Mouse (Mus musculus): ENCODE measurements around the gene Ccdc155. TPM values are rescaled to one million over a fixed set of nuclear protein-coding genes. Genes with fewer than 3 reads are reported as not detected.
A peak's percentile ranks its signal among the peaks of the same experiment; 100 is the strongest.

Ccdc155 gene
- polyA plus RNA-seq, 1 experiment from 2014 or later, result 0.90 TPM

- peak; percentile 52 for DNase-seq (ENCODE audit: low spot score)
- Histone ChIP-seq H3K36me3 (ENCODE audit: control insufficient read depth, insufficient read depth, low read length) (peaks cover 21% of the 10 kb centered on the region), H3K4me1 (replicated peaks; ENCODE audit: control insufficient read depth, insufficient read depth, low read length) (peaks cover 21% of the 10 kb centered on the region; the same call in 1 of the 2 replicates), H3K4me2 (ENCODE audit: low read depth, low read length, severe bottlenecking) (no peak overlapping the region), H3K9ac (ENCODE audit: low read length) (no peak overlapping the region), H3K27ac (ENCODE audit: low read depth, low read length) (no peak overlapping the region), H3K9me3 (ENCODE audit: control insufficient read depth, low read length) (no peaks in the 10 kb centered on the region), H3K4me3 (ENCODE audit: low read depth, low read length) (no peak overlapping the region), H3K27me3 (ENCODE audit: control insufficient read depth, insufficient read depth, low read length) (peaks cover 4% of the 10 kb centered on the region; the same call in 1 of the 2 replicates)
- no peak for ATAC-seq (replicated peaks; ENCODE audit: low FRiP score)
- 93% methylated on average over 12 of the region's 12 CpGs for WGBS
Measured at GRCm38 (mm10) chr7:45231192-45231591, 26.5 kb upstream of the Ccdc155 start.

DNA sequence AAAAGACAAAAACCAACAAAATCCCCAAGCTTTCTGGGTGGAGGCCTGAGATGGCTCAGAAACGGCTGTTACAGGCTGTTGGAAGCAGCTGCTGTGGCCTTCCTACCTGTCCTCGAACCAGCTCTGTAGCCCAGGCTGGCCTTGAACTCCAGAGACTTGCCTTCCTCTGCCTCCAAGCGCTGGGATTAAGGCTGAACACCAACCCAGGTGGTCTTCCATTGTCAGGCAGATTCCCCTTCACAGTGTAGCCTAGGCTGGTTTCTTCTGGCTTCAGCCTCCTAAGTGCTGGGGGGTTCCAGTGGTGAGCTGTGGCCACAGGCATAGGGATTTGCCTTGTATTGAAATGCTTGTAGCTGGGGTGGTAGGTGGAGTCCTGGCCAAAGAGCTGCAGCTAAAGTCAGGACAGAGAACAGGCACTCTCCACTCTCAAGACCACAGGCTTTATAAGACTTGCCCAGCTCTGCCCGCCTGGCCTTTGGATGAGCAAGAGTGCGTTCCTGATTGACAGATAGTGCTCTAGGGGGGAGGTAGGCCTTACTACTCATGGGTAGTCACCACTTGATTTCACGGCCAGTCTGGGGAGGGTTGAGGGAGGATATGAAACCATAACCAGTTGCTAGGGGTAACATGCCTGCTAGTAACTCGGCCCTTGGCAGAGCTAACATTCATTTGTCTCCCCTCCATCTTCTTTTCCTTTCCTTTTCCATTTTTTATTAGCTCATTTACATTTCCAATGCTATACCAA, 24.9 kb upstream of the Ccdc155 start:
- no peak overlapping the region for H3K4me2 ChIP-seq (ENCODE audit: low read depth, low read length, severe bottlenecking)
- H3K9ac ChIP-seq (ENCODE audit: low read length), result no peak overlapping the region
- H3K4me1 ChIP-seq (replicated peaks; ENCODE audit: control insufficient read depth, insufficient read depth, low read length), result peaks cover 13% of the 10 kb centered on the region; the same call in 1 of the 2 replicates
- peaks cover 34% of the 10 kb centered on the region for H3K36me3 ChIP-seq (ENCODE audit: control insufficient read depth, insufficient read depth, low read length)
- no peak for ATAC-seq (replicated peaks; ENCODE audit: low FRiP score)
- no peak overlapping the region for H3K27ac ChIP-seq (ENCODE audit: low read depth, low read length)
- no peaks in the 10 kb centered on the region for H3K27me3 ChIP-seq (ENCODE audit: control insufficient read depth, insufficient read depth, low read length)
- no peak overlapping the region for H3K4me3 ChIP-seq (ENCODE audit: low read depth, low read length)
- no peaks in the 10 kb centered on the region for H3K9me3 ChIP-seq (ENCODE audit: control insufficient read depth, low read length)
- 92% methylated on average over 7 of the region's 7 CpGs for WGBS
- DNase-seq (ENCODE audit: low spot score), result peak; percentile 45

DNA sequence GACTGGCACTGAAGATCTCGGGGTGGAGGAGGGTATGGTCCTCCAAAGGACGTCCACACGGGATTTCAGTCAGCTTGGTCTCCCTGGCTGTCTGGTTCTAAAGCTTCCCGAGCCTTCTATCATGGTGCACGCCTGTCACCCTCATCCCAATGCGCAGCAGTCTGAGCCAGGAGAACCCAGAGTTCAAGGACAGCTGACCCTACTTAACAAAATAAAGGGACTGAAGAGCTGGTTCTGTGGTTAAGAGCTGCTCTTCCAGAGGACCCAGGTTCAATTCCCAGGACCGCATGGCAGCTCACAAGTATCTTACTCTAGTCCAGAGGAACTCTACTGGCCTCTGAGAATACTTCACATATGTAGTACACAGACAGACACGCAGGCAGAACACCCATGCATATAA, 24.4 kb upstream of the Ccdc155 start:
- ATAC-seq (replicated peaks; ENCODE audit: low FRiP score) (no peak), DNase-seq (ENCODE audit: low spot score) (peak; percentile 45)
- Histone ChIP-seq H3K4me2 (ENCODE audit: low read depth, low read length, severe bottlenecking) (no peak overlapping the region), H3K4me3 (ENCODE audit: low read depth, low read length) (no peak overlapping the region), H3K27me3 (ENCODE audit: control insufficient read depth, insufficient read depth, low read length) (no peaks in the 10 kb centered on the region), H3K4me1 (replicated peaks; ENCODE audit: control insufficient read depth, insufficient read depth, low read length) (peaks cover 9% of the 10 kb centered on the region; the same call in 1 of the 2 replicates), H3K36me3 (ENCODE audit: control insufficient read depth, insufficient read depth, low read length) (peaks cover 37% of the 10 kb centered on the region), H3K9ac (ENCODE audit: low read length) (no peak overlapping the region), H3K27ac (ENCODE audit: low read depth, low read length) (no peak overlapping the region), H3K9me3 (ENCODE audit: control insufficient read depth, low read length) (no peaks in the 10 kb centered on the region)
- 95% methylated on average over 8 of the region's 8 CpGs for WGBS

DNA sequence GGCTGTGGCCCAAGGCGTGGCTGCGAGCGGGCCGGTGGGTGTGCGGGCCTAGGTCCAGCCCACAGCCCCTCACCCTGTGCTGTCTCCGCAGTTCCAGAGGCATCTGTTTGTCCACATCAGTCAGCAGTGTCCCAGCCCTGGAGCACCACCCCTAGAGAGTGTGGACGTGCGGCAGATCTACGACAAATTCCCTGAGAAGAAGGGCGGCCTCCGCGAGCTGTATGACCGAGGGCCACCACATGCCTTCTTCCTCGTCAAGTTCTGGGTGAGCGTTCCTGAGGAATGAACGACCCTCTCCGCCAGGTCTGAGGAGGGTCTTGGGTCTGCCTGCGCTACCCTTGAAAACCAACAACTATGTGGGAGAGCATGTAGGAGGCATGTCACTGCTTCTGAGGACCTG, 23.9 kb upstream of the Ccdc155 start:
- no peaks in the 10 kb centered on the region for H3K27me3 ChIP-seq (ENCODE audit: control insufficient read depth, insufficient read depth, low read length)
- no peak for ATAC-seq (replicated peaks; ENCODE audit: low FRiP score)
- peaks cover 4% of the 10 kb centered on the region; the same call in 1 of the 2 replicates for H3K4me1 ChIP-seq (replicated peaks; ENCODE audit: control insufficient read depth, insufficient read depth, low read length)
- no peaks in the 10 kb centered on the region for H3K9me3 ChIP-seq (ENCODE audit: control insufficient read depth, low read length)
- peaks cover 40% of the 10 kb centered on the region for H3K36me3 ChIP-seq (ENCODE audit: control insufficient read depth, insufficient read depth, low read length)
- 96% methylated on average over 18 of the region's 18 CpGs for WGBS
- DNase-seq (ENCODE audit: low spot score), result peak; percentile 46
- H3K4me2 ChIP-seq (ENCODE audit: low read depth, low read length, severe bottlenecking), result no peak overlapping the region
- H3K27ac ChIP-seq (ENCODE audit: low read depth, low read length), result no peak overlapping the region
- no peak overlapping the region for H3K9ac ChIP-seq (ENCODE audit: low read length)
- H3K4me3 ChIP-seq (ENCODE audit: low read depth, low read length), result no peak overlapping the region

DNA sequence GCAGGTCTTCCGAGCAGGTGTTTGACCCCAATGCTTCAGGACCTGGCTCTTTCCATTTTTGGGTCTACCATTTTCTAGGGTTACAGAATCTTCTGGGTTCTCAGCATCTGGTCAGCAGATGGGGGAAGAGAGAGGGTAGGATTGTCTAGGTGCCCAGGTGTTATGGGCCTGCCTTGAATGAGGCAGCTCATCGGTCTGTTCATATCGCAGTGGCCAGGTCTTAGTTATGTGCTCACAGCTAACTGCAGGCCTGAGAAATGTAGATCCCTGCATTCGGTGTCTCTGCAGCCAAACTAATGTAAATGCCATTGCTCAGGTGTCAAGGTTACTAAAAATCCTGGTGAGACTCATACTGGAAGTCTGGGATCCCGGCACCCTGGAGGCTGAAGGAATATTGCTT, 21.7 kb upstream of the Ccdc155 start:
- Histone ChIP-seq H3K4me1 (replicated peaks; ENCODE audit: control insufficient read depth, insufficient read depth, low read length) (no peaks in the 10 kb centered on the region), H3K27me3 (ENCODE audit: control insufficient read depth, insufficient read depth, low read length) (no peaks in the 10 kb centered on the region), H3K27ac (ENCODE audit: low read depth, low read length) (no peak overlapping the region), H3K9ac (ENCODE audit: low read length) (no peak overlapping the region), H3K9me3 (ENCODE audit: control insufficient read depth, low read length) (no peaks in the 10 kb centered on the region), H3K4me3 (ENCODE audit: low read depth, low read length) (no peak overlapping the region), H3K36me3 (ENCODE audit: control insufficient read depth, insufficient read depth, low read length) (peaks cover 46% of the 10 kb centered on the region), H3K4me2 (ENCODE audit: low read depth, low read length, severe bottlenecking) (no peak overlapping the region)
- DNase-seq (ENCODE audit: low spot score), result no peak
- 96% methylated on average over 5 of the region's 5 CpGs for WGBS
- no peak for ATAC-seq (replicated peaks; ENCODE audit: low FRiP score)

DNA sequence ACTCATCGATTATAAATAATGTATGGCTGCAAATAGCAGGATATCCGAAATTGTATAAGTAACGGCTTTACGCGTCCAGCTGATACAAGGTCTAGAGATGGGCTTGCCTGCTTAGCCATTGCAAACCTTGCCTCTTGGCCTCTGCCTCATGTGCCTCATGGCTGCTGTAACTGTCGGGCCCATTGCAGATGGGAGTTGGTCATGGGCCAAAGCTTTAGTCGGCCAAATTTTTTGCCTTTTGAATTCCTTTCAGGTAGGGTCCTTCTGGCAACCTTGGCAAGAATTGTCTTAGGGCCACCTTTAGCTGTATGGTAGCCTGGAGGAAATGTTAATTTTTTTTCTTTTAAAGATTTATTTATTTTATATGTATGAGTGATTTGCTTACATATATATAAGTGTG, 20.1 kb upstream of the Ccdc155 start:
- Histone ChIP-seq H3K4me1 (replicated peaks; ENCODE audit: control insufficient read depth, insufficient read depth, low read length) (no peaks in the 10 kb centered on the region), H3K4me3 (ENCODE audit: low read depth, low read length) (no peak overlapping the region), H3K9ac (ENCODE audit: low read length) (no peak overlapping the region), H3K9me3 (ENCODE audit: control insufficient read depth, low read length) (no peaks in the 10 kb centered on the region), H3K27ac (ENCODE audit: low read depth, low read length) (no peak overlapping the region), H3K27me3 (ENCODE audit: control insufficient read depth, insufficient read depth, low read length) (no peaks in the 10 kb centered on the region), H3K4me2 (ENCODE audit: low read depth, low read length, severe bottlenecking) (no peak overlapping the region), H3K36me3 (ENCODE audit: control insufficient read depth, insufficient read depth, low read length) (peaks cover 50% of the 10 kb centered on the region)
- no peak for ATAC-seq (replicated peaks; ENCODE audit: low FRiP score)
- 95% methylated on average over 7 of the region's 7 CpGs for WGBS
- DNase-seq (ENCODE audit: low spot score), result no peak

DNA sequence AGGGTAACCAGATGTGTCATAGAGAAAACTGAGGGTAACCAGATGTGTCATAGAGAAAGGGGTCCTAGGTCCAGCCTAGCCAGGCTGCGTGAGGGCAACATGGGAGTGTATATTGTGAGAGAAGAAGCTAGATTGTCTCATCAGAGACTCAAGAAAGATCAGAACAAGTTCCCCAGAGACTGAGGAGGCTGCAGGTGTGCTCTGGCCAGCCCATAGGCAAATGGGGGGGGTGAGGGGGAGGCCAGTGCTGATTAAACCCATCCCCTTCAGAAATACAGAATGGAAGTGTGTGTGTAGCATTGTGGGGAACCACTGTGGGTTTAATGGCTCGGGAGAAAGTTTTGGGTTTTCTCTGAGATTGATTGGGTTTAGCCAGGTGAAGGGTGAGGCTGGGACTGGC, 17.0 kb upstream of the Ccdc155 start:
- Histone ChIP-seq H3K4me2 (ENCODE audit: low read depth, low read length, severe bottlenecking) (no peak overlapping the region), H3K9me3 (ENCODE audit: control insufficient read depth, low read length) (no peaks in the 10 kb centered on the region), H3K4me3 (ENCODE audit: low read depth, low read length) (no peak overlapping the region), H3K4me1 (replicated peaks; ENCODE audit: control insufficient read depth, insufficient read depth, low read length) (peaks cover 4% of the 10 kb centered on the region), H3K36me3 (ENCODE audit: control insufficient read depth, insufficient read depth, low read length) (peaks cover 43% of the 10 kb centered on the region), H3K27me3 (ENCODE audit: control insufficient read depth, insufficient read depth, low read length) (no peaks in the 10 kb centered on the region), H3K9ac (ENCODE audit: low read length) (no peak overlapping the region), H3K27ac (ENCODE audit: low read depth, low read length) (no peak overlapping the region)
- 89% methylated on average over 2 of the region's 2 CpGs for WGBS
- no peak for ATAC-seq (replicated peaks; ENCODE audit: low FRiP score)
- DNase-seq (ENCODE audit: low spot score), result no peak

- Histone ChIP-seq H3K9me3 (ENCODE audit: control insufficient read depth, low read length) (no peaks in the 10 kb centered on the region), H3K4me3 (ENCODE audit: low read depth, low read length) (peak overlapping the region; percentile 82), H3K27me3 (ENCODE audit: control insufficient read depth, insufficient read depth, low read length) (peaks cover 6% of the 10 kb centered on the region; the same call in 1 of the 2 replicates), H3K4me1 (replicated peaks; ENCODE audit: control insufficient read depth, insufficient read depth, low read length) (peaks cover 4% of the 10 kb centered on the region), H3K36me3 (ENCODE audit: control insufficient read depth, insufficient read depth, low read length) (peaks cover 15% of the 10 kb centered on the region), H3K4me2 (ENCODE audit: low read depth, low read length, severe bottlenecking) (peak overlapping the region; percentile 89), H3K9ac (ENCODE audit: low read length) (peak overlapping the region; percentile 100), H3K27ac (ENCODE audit: low read depth, low read length) (peak overlapping the region; percentile 97)
- WGBS, result under 1% methylated on average over 13 of the region's 13 CpGs
- ATAC-seq (replicated peaks; ENCODE audit: low FRiP score), result peak; percentile 82
- DNase-seq (ENCODE audit: low spot score), result peak; percentile 97
Measured at GRCm38 (mm10) chr7:45216442-45217183, 11.9 kb upstream of the Ccdc155 start.
